Mouse (Mus musculus) E14TG2a.4 (cell line): Measurements from ENCODE around the gene Actn4.

Experiments used
- CTCF ChIP-seq: conservative IDR thresholded peaks from 2 replicates; pipeline ENCODE4 v1.5.1; 2014; ENCODE audit warnings: low read length
- NANOG ChIP-seq: IDR thresholded peaks from 2 replicates; pipeline ENCODE4 v1.6.1; 2014; ENCODE audit warnings: borderline replicate concordance, low read length, mixed read lengths

GRCm38 (mm10) chr7:28936787-28937186 lies 25.4 kb downstream of the Actn4 start:
- no peak for TF ChIP-seq CTCF
- no peak for TF ChIP-seq NANOG
